Mouse (Mus musculus): ENCODE data around the gene Il11. TPM values are rescaled to one million over a fixed set of nuclear protein-coding genes. Genes with fewer than 3 reads are reported as not detected.

Il11 gene
- polyA plus RNA-seq, 1 experiment, result 1.4 TPM

GRCm38 (mm10) chr7:4759670-4760069 is 23.0 kb downstream of the Il11 start:
- no peaks in the 10 kb centered on the region for H3K27me3 ChIP-seq (ENCODE audit: control insufficient read depth, insufficient read depth, low read length, poor library complexity, severe bottlenecking)
- H3K27ac ChIP-seq (ENCODE audit: insufficient read depth, low read length), result no peak overlapping the region
- H3K36me3 ChIP-seq (ENCODE audit: control insufficient read depth, insufficient read depth, low read length, poor library complexity, severe bottlenecking), result no peaks in the 10 kb centered on the region
- no peak for TF ChIP-seq EP300 (IDR thresholded peaks at IDR 0.05; ENCODE audit: insufficient read depth, low read depth, low read length)
- TF ChIP-seq CTCF (IDR thresholded peaks at IDR 0.05; ENCODE audit: low read depth, low read length), result no peak
- TF ChIP-seq POLR2A (IDR thresholded peaks at IDR 0.05; ENCODE audit: insufficient read depth, low read length), result no peak
- H3K9ac ChIP-seq (ENCODE audit: low read depth, poor library complexity, severe bottlenecking), result no peak overlapping the region
- no peaks in the 10 kb centered on the region for H3K9me3 ChIP-seq (replicated peaks; ENCODE audit: control insufficient read depth, insufficient read depth, low read length, poor library complexity, severe bottlenecking)
- H3K4me1 ChIP-seq (ENCODE audit: control insufficient read depth, insufficient read depth, low read length), result no peaks in the 10 kb centered on the region
- no peak overlapping the region for H3K4me3 ChIP-seq (ENCODE audit: low read depth, low read length)

- TF ChIP-seq EP300 (IDR thresholded peaks at IDR 0.05; ENCODE audit: insufficient read depth, low read depth, low read length) (no peak), POLR2A (IDR thresholded peaks at IDR 0.05; ENCODE audit: insufficient read depth, low read length) (peak; percentile 99)
- H3K9me3 ChIP-seq (replicated peaks; ENCODE audit: control insufficient read depth, insufficient read depth, low read length, poor library complexity, severe bottlenecking), result no peaks in the 10 kb centered on the region
- H3K4me3 ChIP-seq (ENCODE audit: low read depth, low read length), result peak within 1 kb of the TSS; percentile 89
- peak within 1 kb of the TSS; percentile 89 for H3K9ac ChIP-seq (ENCODE audit: low read depth, poor library complexity, severe bottlenecking)
- H3K27ac ChIP-seq (ENCODE audit: insufficient read depth, low read length), result peak within 1 kb of the TSS; percentile 92
- H3K4me1 ChIP-seq (ENCODE audit: control insufficient read depth, insufficient read depth, low read length), result no peaks in the 10 kb centered on the region
- no peaks in the 10 kb centered on the region for H3K27me3 ChIP-seq (ENCODE audit: control insufficient read depth, insufficient read depth, low read length, poor library complexity, severe bottlenecking)
- peaks cover 16% of the 10 kb centered on the region for H3K36me3 ChIP-seq (ENCODE audit: control insufficient read depth, insufficient read depth, low read length, poor library complexity, severe bottlenecking)
Observed at GRCm38 (mm10) chr7:4752821-4753570, 29.7 kb downstream of the Il11 start, which contains the start of gene Cox6b2. Gene Cox6b2 (minus strand): TSS chr7:4753094.

GRCm38 (mm10) chr7:4751971-4752820 is 30.5 kb downstream of the Il11 start:
- Histone ChIP-seq H3K9me3 (replicated peaks; ENCODE audit: control insufficient read depth, insufficient read depth, low read length, poor library complexity, severe bottlenecking) (no peaks in the 10 kb centered on the region), H3K4me1 (ENCODE audit: control insufficient read depth, insufficient read depth, low read length) (no peaks in the 10 kb centered on the region), H3K4me3 (ENCODE audit: low read depth, low read length) (peak overlapping the region; percentile 89), H3K36me3 (ENCODE audit: control insufficient read depth, insufficient read depth, low read length, poor library complexity, severe bottlenecking) (peaks cover 16% of the 10 kb centered on the region), H3K27me3 (ENCODE audit: control insufficient read depth, insufficient read depth, low read length, poor library complexity, severe bottlenecking) (no peaks in the 10 kb centered on the region), H3K9ac (ENCODE audit: low read depth, poor library complexity, severe bottlenecking) (peak overlapping the region; percentile 89), H3K27ac (ENCODE audit: insufficient read depth, low read length) (peak overlapping the region; percentile 92)
- TF ChIP-seq POLR2A (IDR thresholded peaks at IDR 0.05; ENCODE audit: insufficient read depth, low read length) (peak; percentile 89), EP300 (IDR thresholded peaks at IDR 0.05; ENCODE audit: insufficient read depth, low read depth, low read length) (peak; percentile 78), CTCF (IDR thresholded peaks at IDR 0.05; ENCODE audit: low read depth, low read length) (no peak)

GRCm38 (mm10) chr7:4749169-4749568 is 33.5 kb downstream of the Il11 start:
- Histone ChIP-seq H3K27ac (ENCODE audit: insufficient read depth, low read length) (no peak overlapping the region), H3K4me1 (ENCODE audit: control insufficient read depth, insufficient read depth, low read length) (no peaks in the 10 kb centered on the region), H3K4me3 (ENCODE audit: low read depth, low read length) (no peak overlapping the region), H3K36me3 (ENCODE audit: control insufficient read depth, insufficient read depth, low read length, poor library complexity, severe bottlenecking) (peaks cover 20% of the 10 kb centered on the region), H3K9ac (ENCODE audit: low read depth, poor library complexity, severe bottlenecking) (no peak overlapping the region), H3K9me3 (replicated peaks; ENCODE audit: control insufficient read depth, insufficient read depth, low read length, poor library complexity, severe bottlenecking) (no peaks in the 10 kb centered on the region), H3K27me3 (ENCODE audit: control insufficient read depth, insufficient read depth, low read length, poor library complexity, severe bottlenecking) (no peaks in the 10 kb centered on the region)
- TF ChIP-seq EP300 (IDR thresholded peaks at IDR 0.05; ENCODE audit: insufficient read depth, low read depth, low read length) (no peak), POLR2A (IDR thresholded peaks at IDR 0.05; ENCODE audit: insufficient read depth, low read length) (no peak), CTCF (IDR thresholded peaks at IDR 0.05; ENCODE audit: low read depth, low read length) (no peak)

- Histone ChIP-seq H3K4me3 (ENCODE audit: low read depth, low read length) (no peak overlapping the region), H3K4me1 (ENCODE audit: control insufficient read depth, insufficient read depth, low read length) (no peaks in the 10 kb centered on the region), H3K9ac (ENCODE audit: low read depth, poor library complexity, severe bottlenecking) (no peak overlapping the region), H3K36me3 (ENCODE audit: control insufficient read depth, insufficient read depth, low read length, poor library complexity, severe bottlenecking) (peaks cover 20% of the 10 kb centered on the region), H3K27ac (ENCODE audit: insufficient read depth, low read length) (no peak overlapping the region), H3K9me3 (replicated peaks; ENCODE audit: control insufficient read depth, insufficient read depth, low read length, poor library complexity, severe bottlenecking) (no peaks in the 10 kb centered on the region), H3K27me3 (ENCODE audit: control insufficient read depth, insufficient read depth, low read length, poor library complexity, severe bottlenecking) (no peaks in the 10 kb centered on the region)
- TF ChIP-seq EP300 (IDR thresholded peaks at IDR 0.05; ENCODE audit: insufficient read depth, low read depth, low read length), result no peak
- TF ChIP-seq POLR2A (IDR thresholded peaks at IDR 0.05; ENCODE audit: insufficient read depth, low read length), result no peak
- no peak for TF ChIP-seq CTCF (IDR thresholded peaks at IDR 0.05; ENCODE audit: low read depth, low read length)
Observed at GRCm38 (mm10) chr7:4748321-4748720, 34.3 kb downstream of the Il11 start.

Measured in ES-Bruce4 (cell line).